Mouse (Mus musculus) heart, postnatal 0 days (tissue): ENCODE results near the gene Cdh22.

Experiments
- CTCF ChIP-seq: IDR thresholded peaks from 2 replicates; pipeline ENCODE4 v1.5.1; 2016; ENCODE audit warnings: antibody characterized with exemption, control low read depth, low read depth
- EP300 ChIP-seq: IDR thresholded peaks from 2 replicates; pipeline ENCODE4 v1.6.1; 2016; ENCODE audit warnings: antibody characterized with exemption, low read depth

DNA sequence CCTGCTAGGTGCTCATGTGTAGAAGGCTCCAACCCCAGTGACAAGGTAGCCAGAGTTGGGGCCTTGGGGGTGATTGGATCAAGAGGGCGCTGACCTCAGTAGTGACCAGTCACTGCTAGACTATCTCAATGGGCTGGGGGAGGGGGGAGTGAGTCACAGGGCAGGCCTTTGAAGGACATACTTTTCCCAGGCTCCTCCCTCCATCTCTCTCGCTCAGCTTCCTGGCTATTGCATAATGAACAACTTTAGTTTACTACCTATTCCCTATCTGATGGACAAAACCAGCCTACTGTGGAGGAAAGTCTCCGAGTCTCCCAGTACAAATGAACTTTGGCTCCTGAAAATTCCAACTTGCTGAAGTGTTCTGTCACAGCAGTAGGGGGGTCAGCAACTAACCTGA lies 45.1 kb downstream of the Cdh22 start:
- TF ChIP-seq CTCF (no peak), EP300 (no peak)
